Mouse (Mus musculus) ovary, postnatal 36 days (tissue): ENCODE results near the gene Ndufv2.
"Not testable (repeated sequence)": the region's sequence is repeated elsewhere in the genome, so short reads cannot be mapped to it uniquely, and the experiment has no call there.

Source experiments
- DNase-seq: peaks from one replicate; pipeline ENCODE4 v3.0.0; 2022; ENCODE audit warnings: low spot score, mixed read lengths

Ndufv2 gene

DNA sequence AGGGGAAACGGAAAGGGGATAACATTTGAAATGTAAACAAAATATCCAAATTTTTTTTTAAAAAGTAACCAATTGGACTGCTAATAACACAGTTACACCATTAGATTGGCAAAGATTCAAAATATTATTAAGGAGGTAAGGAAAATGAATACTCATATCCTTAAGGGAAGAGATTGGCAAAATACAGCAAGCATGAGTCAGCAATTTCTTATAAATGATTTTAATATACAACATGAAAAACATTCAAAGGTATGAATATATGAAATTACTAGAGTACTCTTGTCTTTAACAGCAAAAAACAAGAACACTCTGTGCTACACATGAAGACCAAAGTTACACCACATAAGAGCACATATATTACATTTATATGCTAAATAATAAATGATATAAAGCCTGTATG is 16.3 kb downstream of the Ndufv2 start:
- no peak for DNase-seq

- DNase-seq: no peak
These were observed 16.9 kb downstream of the Ndufv2 start for GRCm38 (mm10) chr17:66084486-66084885.

- no peak for DNase-seq
These were observed 23.9 kb downstream of the Ndufv2 start for GRCm38 (mm10) chr17:66077437-66077850.

GRCm38 (mm10) chr17:66076934-66077333 is 24.4 kb downstream of the Ndufv2 start, which contains the start of gene Ankrd12:
Ankrd12 (minus strand) TSS chr17:66077089.
- DNase-seq: peak; percentile 95

GRCm38 (mm10) chr17:66076174-66076927 is 25.0 kb downstream of the Ndufv2 start:
- no peak for DNase-seq

DNA sequence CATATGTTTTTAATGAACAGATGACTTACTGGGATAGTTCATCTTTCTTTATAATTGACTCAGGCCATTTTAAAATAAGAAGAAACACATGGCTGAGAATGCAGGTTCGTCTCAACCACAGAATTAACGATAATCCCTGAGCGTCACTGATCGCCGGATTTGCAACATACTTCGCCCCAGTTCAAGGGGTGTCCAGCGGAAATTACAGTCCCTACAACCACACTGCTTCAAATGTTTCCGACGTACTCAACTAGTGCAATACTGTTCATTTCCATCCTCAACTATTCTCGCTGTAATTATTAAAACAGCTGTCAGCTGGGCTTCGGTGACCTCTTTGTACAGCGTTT is 25.6 kb downstream of the Ndufv2 start:
- DNase-seq: no peak

DNA sequence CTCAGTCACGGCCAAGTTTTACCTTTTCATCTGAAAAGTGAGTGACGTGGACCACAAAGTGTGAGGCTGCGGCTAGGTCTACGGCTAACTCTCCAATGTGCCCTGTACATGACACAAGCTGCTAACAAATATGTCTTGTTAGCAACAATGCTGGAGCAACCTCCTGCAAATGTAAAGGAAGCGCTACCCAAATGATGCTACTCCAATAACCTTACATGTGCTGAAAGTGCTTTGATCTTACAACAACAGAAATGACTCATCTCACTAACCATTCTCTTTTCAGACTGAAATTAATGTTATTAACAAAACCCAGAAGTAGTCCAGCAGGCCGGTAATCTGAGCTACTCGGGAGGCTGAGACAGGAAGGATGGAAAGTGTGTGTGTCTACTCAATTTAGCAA is 27.4 kb downstream of the Ndufv2 start:
- DNase-seq: no peak

DNA sequence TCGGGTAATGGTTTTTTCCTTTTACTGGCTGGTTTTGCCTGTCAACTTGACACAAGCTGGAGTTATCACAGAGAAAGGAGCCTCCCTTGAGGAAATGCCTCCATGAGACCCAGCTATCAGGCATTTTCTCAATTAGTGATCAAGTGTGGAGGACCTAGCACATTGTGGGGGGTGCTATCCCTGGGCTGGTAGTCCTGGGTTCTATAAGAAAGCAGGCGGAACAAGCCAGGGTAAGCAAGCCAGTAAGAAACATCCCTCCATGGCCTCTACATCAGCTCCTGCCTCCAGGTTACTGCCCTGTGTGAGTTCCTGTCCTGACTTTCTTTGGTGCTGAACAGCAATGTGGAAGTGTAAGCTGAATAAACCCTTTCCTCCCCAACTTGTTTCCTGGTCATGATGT is 32.3 kb downstream of the Ndufv2 start:
- not testable (repeated sequence) for DNase-seq

GRCm38 (mm10) chr17:66065115-66065514 is 36.2 kb downstream of the Ndufv2 start:
- no peak for DNase-seq

GRCm38 (mm10) chr17:66061241-66061938 is 40.0 kb downstream of the Ndufv2 start:
- DNase-seq: no peak

DNA sequence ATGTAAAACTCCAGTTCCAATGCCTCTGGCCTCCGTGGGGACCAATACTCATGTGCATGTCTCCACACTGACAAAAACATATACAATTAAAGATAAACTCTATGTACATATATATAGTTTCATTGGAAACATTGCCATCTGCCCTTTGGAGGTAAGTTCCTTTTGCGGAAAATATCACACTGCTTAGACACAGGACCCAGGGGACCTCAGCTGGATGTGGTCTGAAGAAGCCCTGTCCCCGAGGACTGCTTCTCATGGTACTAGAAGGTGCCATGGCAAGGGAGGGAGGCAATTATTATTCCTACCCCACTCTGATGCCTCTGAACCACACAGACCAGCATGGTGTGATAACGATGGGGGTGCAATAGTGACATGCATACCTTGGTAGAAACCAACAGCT is 43.2 kb downstream of the Ndufv2 start:
- DNase-seq: no peak

DNA sequence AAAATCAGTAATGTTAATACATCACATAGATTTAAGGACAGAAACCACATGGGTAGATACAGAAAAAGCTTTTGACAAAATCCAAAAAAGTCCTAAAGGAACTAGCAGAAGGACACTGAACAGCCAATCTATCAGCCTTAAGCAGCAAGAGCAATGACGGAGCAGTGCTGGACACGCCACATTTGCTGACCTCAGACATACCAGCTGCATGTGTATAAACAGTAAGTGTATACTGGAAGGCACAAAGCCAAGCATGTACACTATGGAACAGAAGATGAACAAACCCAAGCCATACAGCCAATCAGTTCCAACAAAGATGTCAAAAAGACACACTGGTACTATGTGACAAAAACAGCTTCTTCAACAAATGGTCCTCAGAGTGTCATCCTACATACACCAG is 44.2 kb downstream of the Ndufv2 start:
- DNase-seq: no peak

GRCm38 (mm10) chr17:66053349-66053748 is 48.0 kb downstream of the Ndufv2 start:
- DNase-seq: no peak

DNA sequence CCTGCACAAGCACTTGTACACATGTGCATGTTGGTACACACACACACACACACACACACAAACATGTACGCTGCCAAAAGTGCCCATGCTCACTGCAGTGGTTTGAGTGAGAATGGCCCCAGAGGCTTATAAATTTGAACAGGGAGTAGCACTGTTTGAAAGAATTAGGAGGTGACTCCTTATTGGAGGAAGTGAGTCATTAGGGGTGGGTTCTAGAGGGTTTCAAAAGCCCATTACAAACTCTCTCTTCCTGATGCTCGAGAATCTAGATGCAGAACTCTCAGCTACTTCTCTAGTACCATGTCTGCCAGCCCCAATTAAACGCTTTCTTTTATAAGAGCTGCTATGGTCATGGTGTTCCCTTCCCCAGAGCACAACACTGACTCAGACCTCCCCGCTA is 52.6 kb downstream of the Ndufv2 start:
- DNase-seq: no peak

- no peak for DNase-seq
These were observed 53.2 kb downstream of the Ndufv2 start for GRCm38 (mm10) chr17:66048199-66048598.

GRCm38 (mm10) chr17:66043679-66044078 is 57.7 kb downstream of the Ndufv2 start:
- not testable (repeated sequence) for DNase-seq

GRCm38 (mm10) chr17:66041020-66041419 is 60.3 kb downstream of the Ndufv2 start:
- no peak for DNase-seq

GRCm38 (mm10) chr17:66033239-66033638 is 68.1 kb downstream of the Ndufv2 start:
- no peak for DNase-seq

DNA sequence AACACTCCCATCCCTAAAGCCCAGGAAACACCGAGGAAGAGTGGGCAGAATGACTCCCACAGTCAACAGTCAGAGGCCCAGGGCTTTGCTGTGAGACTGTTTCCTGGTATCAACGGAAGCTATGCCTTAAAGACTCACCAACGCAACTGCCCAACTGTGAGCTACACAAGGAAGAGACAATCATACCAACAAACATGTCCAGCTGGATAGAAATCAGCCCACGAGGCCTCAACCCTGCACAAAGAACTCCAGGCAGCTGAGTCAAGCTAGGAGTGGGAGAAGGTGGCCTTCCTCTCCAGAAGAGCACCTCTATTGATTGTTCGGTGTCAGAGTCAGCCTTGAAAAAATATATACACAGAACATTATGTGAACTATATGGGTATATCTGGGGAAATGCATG is 69.4 kb downstream of the Ndufv2 start:
- no peak for DNase-seq
